Mouse (Mus musculus): ENCODE results near the gene Esrrb. TPM values are rescaled to one million over a fixed set of nuclear protein-coding genes. Genes with fewer than 3 reads are reported as not detected.

Esrrb gene
- total RNA-seq, 2 experiments from 2014 or later, result 12.7 to 15.0 TPM

Other genes starting within 250 kb of the Esrrb start
- gene Gpatch2l, start 119.3 kb upstream of the Esrrb start, total RNA-seq (2021), result 10 to 100 TPM; 17.9 to 18.3 TPM

Data from heart, postnatal 4 days (tissue).